Mouse (Mus musculus) heart, postnatal 0 days (tissue): ENCODE measurements around the gene Mtf1.

Experiments used
- CTCF ChIP-seq: IDR thresholded peaks from 2 replicates; pipeline ENCODE4 v1.5.1; 2016; ENCODE audit warnings: antibody characterized with exemption, control low read depth, low read depth
- EP300 ChIP-seq: IDR thresholded peaks from 2 replicates; pipeline ENCODE4 v1.6.1; 2016; ENCODE audit warnings: antibody characterized with exemption, low read depth

- TF ChIP-seq CTCF, result no peak
- TF ChIP-seq EP300, result no peak
These were observed 18.0 kb upstream of the Mtf1 start for GRCm38 (mm10) chr4:124783937-124784336.
